Mouse (Mus musculus) embryonic facial prominence, embryonic 11.5 days (tissue): ENCODE results near the gene Tmem17. TPM values are rescaled to one million over a fixed set of nuclear protein-coding genes. Genes with fewer than 3 reads are reported as not detected.

ENCODE experiments used
- ATAC-seq: fragments of 200-750 bp; cut with Nextera tagmentation; replicated peaks from 2 replicates; pipeline ENCODE4 v1.8.0; 2017; ENCODE audit warnings: low read depth; ENCODE audit not compliant: insufficient number of reproducible peaks, low FRiP score, low TSS enrichment
- DNase-seq: peaks from one replicate; pipeline ENCODE4 v3.0.0-alpha.2; 2015; ENCODE audit warnings: low spot score
- H3K27ac ChIP-seq: fragments of 300-500 bp; sonication (generic); replicated peaks from 2 replicates; pipeline ENCODE4 v1.5.1; 2014; ENCODE audit warnings: mild to moderate bottlenecking, low read depth, low read length, control low read depth
- H3K27me3 ChIP-seq: fragments of 300-500 bp; sonication (generic); 2 replicates; pipeline ENCODE4 v1.6.1; 2014; ENCODE audit warnings: mild to moderate bottlenecking, low read length, moderate library complexity, mixed read lengths; ENCODE audit not compliant: control insufficient read depth, insufficient read depth
- H3K36me3 ChIP-seq: fragments of 300-500 bp; sonication (generic); replicated peaks from 2 replicates; pipeline ENCODE4 v1.6.1; 2014; ENCODE audit warnings: low read depth, mild to moderate bottlenecking, low read length, moderate library complexity, mixed read lengths; ENCODE audit not compliant: control insufficient read depth, insufficient read depth
- H3K4me1 ChIP-seq: fragments of 300-500 bp; sonication (generic); 2 replicates; pipeline ENCODE4 v1.6.1; 2014; ENCODE audit warnings: low read length, mixed read lengths; ENCODE audit not compliant: control insufficient read depth, insufficient read depth
- H3K4me2 ChIP-seq: fragments of 300-500 bp; sonication (generic); 2 replicates; pipeline ENCODE4 v1.6.1; 2014; ENCODE audit warnings: low read depth, mild to moderate bottlenecking, control low read depth, low read length, moderate library complexity
- H3K4me3 ChIP-seq: fragments of 300-500 bp; sonication (generic); 2 replicates; pipeline ENCODE4 v1.5.1; 2014; ENCODE audit warnings: low read depth, low read length, control low read depth
- H3K9ac ChIP-seq: fragments of 300-500 bp; sonication (generic); replicated peaks from 2 replicates; pipeline ENCODE4 v1.6.1; 2014; ENCODE audit warnings: mild to moderate bottlenecking, control low read depth, low read length
- H3K9me3 ChIP-seq: fragments of 300-500 bp; sonication (generic); replicated peaks from 2 replicates; pipeline ENCODE4 v1.6.1; 2016; ENCODE audit warnings: mild to moderate bottlenecking, low read length, inconsistent platforms, mixed read lengths; ENCODE audit not compliant: control insufficient read depth
- WGBS: fragments of 180-500 bp; shearing (Covaris S2); extraction: QIAGEN DNeasy Blood & Tissue Kit; methylation state at CpG from one replicate; pipeline ENCODE4 v1.1.7; 2014; 5-methylcytosine and 5-hydroxymethylcytosine counted together
- polyA plus RNA-seq: library from polyadenylated mRNA; unstranded; fragments of >200 nt; fragmentation: Nextera tagmentation; extraction: Ambion mirVana; gene quantifications from 2 replicates; pipeline ENCODE4 v1.2.1, GENCODE M21; 2014

The Tmem17 gene
- polyA plus RNA-seq, 1 experiment from 2014 or later = 14.7 TPM

GRCm38 (mm10) chr11:22499886-22500285 lies 12.0 kb upstream of the Tmem17 start:
- DNase-seq = no peak
- Histone ChIP-seq H3K4me3 (no peak overlapping the region), H3K27me3 (no peaks in the 10 kb centered on the region), H3K9ac (no peak overlapping the region), H3K27ac (no peak overlapping the region), H3K36me3 (no peaks in the 10 kb centered on the region), H3K9me3 (no peaks in the 10 kb centered on the region), H3K4me1 (no peaks in the 10 kb centered on the region), H3K4me2 (no peak overlapping the region)
- ATAC-seq = no peak

DNA sequence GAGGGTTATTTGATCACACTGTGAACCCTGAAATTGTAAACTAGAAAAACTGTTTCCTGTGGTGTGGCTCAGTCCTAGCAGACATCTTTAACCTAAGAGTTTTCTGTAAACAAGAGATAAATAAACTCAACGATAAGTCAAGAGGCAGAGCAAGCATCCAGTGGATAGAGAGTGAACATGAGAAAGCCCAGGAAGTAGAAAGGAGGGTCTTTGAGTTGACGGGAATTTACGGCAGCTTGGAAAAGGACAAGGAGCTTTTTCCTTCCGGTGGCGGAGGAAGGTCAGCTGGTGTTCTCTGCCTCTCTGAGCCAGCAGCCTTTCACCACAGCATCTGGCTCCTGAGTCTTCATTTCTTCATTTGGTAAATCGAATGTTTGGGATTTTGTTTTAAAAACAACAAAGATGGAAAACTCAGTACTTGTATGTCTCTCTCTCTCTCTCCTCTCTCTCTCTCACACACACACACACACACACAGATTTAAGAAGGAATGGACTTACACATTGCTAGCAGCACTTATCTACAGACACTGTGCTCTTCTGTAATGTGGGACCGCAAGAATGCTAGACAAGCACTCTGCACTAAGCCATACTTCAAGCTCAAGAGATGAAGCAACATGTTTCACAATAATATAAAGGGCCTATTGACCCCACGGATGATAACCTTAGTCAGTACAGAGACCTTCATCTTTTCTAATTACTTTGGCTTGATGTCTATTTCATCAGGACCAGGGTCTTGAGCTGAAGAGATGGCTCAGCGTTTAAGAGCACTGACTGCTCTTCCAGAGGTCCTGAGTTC lies 10.9 kb upstream of the Tmem17 start:
- H3K27ac ChIP-seq = no peak overlapping the region
- no peaks in the 10 kb centered on the region for H3K4me1 ChIP-seq
- WGBS = 82% methylated on average over 9 of the region's 9 CpGs
- H3K4me3 ChIP-seq = no peak overlapping the region
- H3K9me3 ChIP-seq = no peaks in the 10 kb centered on the region
- H3K36me3 ChIP-seq = no peaks in the 10 kb centered on the region
- no peak for ATAC-seq
- no peak overlapping the region for H3K4me2 ChIP-seq
- no peak overlapping the region for H3K9ac ChIP-seq
- no peak for DNase-seq
- H3K27me3 ChIP-seq = no peaks in the 10 kb centered on the region

- Histone ChIP-seq H3K4me1 (no peaks in the 10 kb centered on the region), H3K4me2 (peak overlapping the region; percentile 65), H3K36me3 (no peaks in the 10 kb centered on the region), H3K9me3 (no peaks in the 10 kb centered on the region), H3K4me3 (peak overlapping the region; percentile 79), H3K27ac (peak overlapping the region; percentile 83; the same call in 1 of the 2 replicates), H3K9ac (peak overlapping the region; percentile 98), H3K27me3 (no peaks in the 10 kb centered on the region)
- DNase-seq = peak; percentile 19
- WGBS = 65% methylated on average over 11 of the region's 11 CpGs
- no peak for ATAC-seq
Measured at GRCm38 (mm10) chr11:22513075-22513474, 1.2 kb downstream of the Tmem17 start.

DNA sequence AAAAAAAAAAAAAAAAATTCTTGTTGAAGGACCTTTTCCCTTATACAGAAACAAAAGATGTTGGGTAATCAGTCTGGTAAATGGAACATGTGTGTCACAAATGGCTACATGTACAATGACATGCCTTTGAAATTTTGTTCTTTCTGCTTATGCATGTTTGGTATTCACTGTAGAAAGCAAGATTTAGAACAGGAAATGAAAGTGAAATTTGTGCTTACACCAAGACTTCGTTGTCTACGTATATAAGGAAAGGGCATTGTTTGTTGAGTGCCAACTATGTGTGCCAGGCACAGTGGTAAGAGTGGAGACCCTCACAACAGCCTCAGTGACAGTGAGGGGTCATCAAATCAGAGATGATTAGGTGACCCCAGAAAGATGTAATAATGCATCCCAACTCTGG lies 3.2 kb downstream of the Tmem17 start:
- H3K27me3 ChIP-seq = no peaks in the 10 kb centered on the region
- no peaks in the 10 kb centered on the region for H3K9me3 ChIP-seq
- DNase-seq (no peak), ATAC-seq (no peak)
- H3K36me3 ChIP-seq = no peaks in the 10 kb centered on the region
- no peak overlapping the region for H3K9ac ChIP-seq
- no peak overlapping the region for H3K27ac ChIP-seq
- H3K4me2 ChIP-seq = no peak overlapping the region
- 96% methylated on average over 2 of the region's 2 CpGs for WGBS
- H3K4me3 ChIP-seq = no peak overlapping the region
- H3K4me1 ChIP-seq = no peaks in the 10 kb centered on the region

DNA sequence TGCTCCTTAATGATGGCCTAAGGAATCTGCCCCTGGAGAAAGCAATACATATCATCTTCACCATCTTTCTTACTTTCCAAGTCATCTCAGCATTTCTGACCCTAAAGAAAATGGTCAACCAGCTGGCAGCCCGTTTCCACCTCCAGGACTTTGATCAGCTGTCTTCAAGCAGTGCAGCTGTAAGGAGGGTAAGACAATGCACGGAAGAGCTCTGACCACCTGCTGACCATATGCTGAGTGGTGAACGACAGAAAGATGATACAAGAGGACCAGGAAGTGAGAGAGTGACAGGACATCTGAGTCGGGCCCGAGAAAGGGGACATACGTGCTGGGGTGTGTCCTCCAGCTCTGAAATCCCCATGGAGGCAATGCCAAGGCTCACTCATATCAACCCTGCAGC lies 6.6 kb downstream of the Tmem17 start:
- Histone ChIP-seq H3K9ac (no peak overlapping the region), H3K9me3 (no peaks in the 10 kb centered on the region), H3K4me3 (no peak overlapping the region), H3K27me3 (no peaks in the 10 kb centered on the region), H3K4me2 (no peak overlapping the region), H3K4me1 (no peaks in the 10 kb centered on the region), H3K36me3 (no peaks in the 10 kb centered on the region), H3K27ac (no peak overlapping the region)
- DNase-seq (no peak), ATAC-seq (no peak)
- WGBS = 74% methylated on average over 6 of the region's 6 CpGs

DNA sequence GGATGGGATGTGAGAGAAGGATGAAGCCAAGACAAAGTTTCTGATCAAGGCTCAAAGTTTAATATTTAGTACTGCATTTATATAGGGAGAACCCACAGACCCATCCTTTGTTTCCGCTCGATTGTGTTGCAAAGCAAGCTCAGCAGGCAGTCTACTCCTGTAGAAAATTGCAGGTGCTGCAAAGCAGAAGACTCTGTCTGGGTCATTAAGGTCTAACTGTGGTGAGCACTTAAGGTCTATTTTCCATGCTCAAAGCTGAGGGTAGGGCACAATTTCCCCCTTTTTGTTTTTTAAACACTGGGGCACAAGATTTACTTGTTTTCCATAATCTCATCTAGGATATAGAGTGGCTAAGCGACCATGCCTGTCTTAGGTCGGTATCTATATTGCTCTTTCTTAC lies 8.4 kb downstream of the Tmem17 start:
- Histone ChIP-seq H3K27me3 (no peaks in the 10 kb centered on the region), H3K27ac (no peak overlapping the region), H3K9me3 (no peaks in the 10 kb centered on the region), H3K4me1 (no peaks in the 10 kb centered on the region), H3K9ac (no peak overlapping the region), H3K4me2 (no peak overlapping the region), H3K36me3 (no peaks in the 10 kb centered on the region), H3K4me3 (no peak overlapping the region)
- ATAC-seq = no peak
- WGBS = 90% methylated on average over 4 of the region's 4 CpGs
- no peak for DNase-seq

DNA sequence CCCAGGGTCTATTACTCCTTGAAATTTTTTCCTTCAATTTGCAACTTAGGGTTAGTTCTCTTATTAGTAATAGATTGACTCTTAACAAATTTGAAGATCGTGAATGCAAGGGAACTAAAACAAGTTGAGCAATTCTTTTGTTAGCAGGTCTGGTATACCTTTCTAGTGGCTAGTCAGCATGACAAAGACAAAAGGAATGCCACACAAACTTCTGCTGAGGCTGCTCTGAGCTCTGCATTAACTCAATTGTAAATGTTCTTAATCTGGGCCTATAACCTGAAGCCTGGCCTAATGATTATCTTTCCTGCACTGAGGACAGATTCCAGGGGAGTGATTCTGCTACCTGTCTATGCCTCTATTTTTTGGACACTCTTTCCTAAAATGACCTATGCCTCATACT lies 12.7 kb downstream of the Tmem17 start:
- no peak overlapping the region for H3K4me3 ChIP-seq
- H3K9me3 ChIP-seq = no peaks in the 10 kb centered on the region
- H3K36me3 ChIP-seq = no peaks in the 10 kb centered on the region
- no peaks in the 10 kb centered on the region for H3K27me3 ChIP-seq
- H3K4me1 ChIP-seq = no peaks in the 10 kb centered on the region
- 81% methylated on average over 1 of the region's 1 CpGs for WGBS
- H3K4me2 ChIP-seq = no peak overlapping the region
- DNase-seq = no peak
- no peak for ATAC-seq
- H3K27ac ChIP-seq = no peak overlapping the region
- H3K9ac ChIP-seq = no peak overlapping the region

- Histone ChIP-seq H3K36me3 (no peaks in the 10 kb centered on the region), H3K9ac (no peak overlapping the region), H3K4me2 (no peak overlapping the region), H3K4me1 (no peaks in the 10 kb centered on the region), H3K4me3 (no peak overlapping the region), H3K9me3 (no peaks in the 10 kb centered on the region), H3K27ac (no peak overlapping the region), H3K27me3 (no peaks in the 10 kb centered on the region)
- DNase-seq (no peak), ATAC-seq (no peak)
- WGBS = 47% methylated on average over 1 of the region's 1 CpGs
Measured at GRCm38 (mm10) chr11:22540600-22540999, 28.7 kb downstream of the Tmem17 start.
